Mouse (Mus musculus) liver, adult (tissue): Measurements from ENCODE around the gene Rxfp1.

Source experiments
- GATA4 ChIP-seq: IDR thresholded peaks from 2 replicates; pipeline ENCODE4 v1.6.1; 2014; ENCODE audit warnings: mild to moderate bottlenecking, low read length; ENCODE audit not compliant: insufficient replicate concordance

Rxfp1 gene

GRCm38 (mm10) chr3:79595468-79595867 is 142.2 kb downstream of the Rxfp1 start:
- no peak for TF ChIP-seq GATA4

- no peak for TF ChIP-seq GATA4
Measured at GRCm38 (mm10) chr3:79591793-79592471, 145.7 kb downstream of the Rxfp1 start.
